Mouse (Mus musculus) heart, embryonic 14.5 days (tissue): ENCODE data around the gene Itpr3. TPM values are rescaled to one million over a fixed set of nuclear protein-coding genes. Genes with fewer than 3 reads are reported as not detected.

Experiments
- ATAC-seq: fragments of 200-750 bp; cut with Nextera tagmentation; 2 replicates; pipeline ENCODE4 v1.8.0; 2017; ENCODE audit warnings: low read depth, moderate TSS enrichment; ENCODE audit not compliant: insufficient number of reproducible peaks, insufficient read depth, low FRiP score
- H3K27ac ChIP-seq, 2 experiments: fragments of 200-500 bp in 1 of 2; fragments of 300-500 bp in 1 of 2; sonication (generic) in 1 of 2; replicated peaks in 1 of 2; 2 replicates each; pipeline ENCODE4 v1.5.1; 2012 to 2014; ENCODE audit warnings: low read depth in 2 of 2, low read length in 2 of 2, control low read depth in 1 of 2, mild to moderate bottlenecking in 1 of 2, mixed read lengths in 1 of 2; ENCODE audit not compliant: control insufficient read depth in 1 of 2, insufficient read depth in 1 of 2
- H3K27me3 ChIP-seq: fragments of 300-500 bp; sonication (generic); 2 replicates; pipeline ENCODE4 v1.6.1; 2014; ENCODE audit warnings: mild to moderate bottlenecking, low read length, control low read depth; ENCODE audit not compliant: control insufficient read depth, insufficient read depth
- H3K36me3 ChIP-seq: fragments of 300-500 bp; sonication (generic); 2 replicates; pipeline ENCODE4 v1.6.1; 2014; ENCODE audit warnings: mild to moderate bottlenecking, control low read depth, low read length, mixed read lengths; ENCODE audit not compliant: control insufficient read depth, insufficient read depth
- H3K4me1 ChIP-seq, 2 experiments: fragments of 200-500 bp in 1 of 2; fragments of 300-500 bp in 1 of 2; sonication (generic) in 1 of 2; 2 replicates each; pipeline ENCODE4 v1.6.1; 2012 to 2014; ENCODE audit warnings: low read length in 2 of 2, control low read depth in 1 of 2, mixed read lengths in 1 of 2; ENCODE audit not compliant: control insufficient read depth in 2 of 2, insufficient read depth in 2 of 2
- H3K4me2 ChIP-seq: fragments of 300-500 bp; sonication (generic); 2 replicates; pipeline ENCODE4 v1.6.1; 2014; ENCODE audit warnings: mild to moderate bottlenecking, low read length
- H3K4me3 ChIP-seq, 2 experiments: fragments of 200-500 bp in 1 of 2; fragments of 300-500 bp in 1 of 2; sonication (generic) in 1 of 2; 2 replicates each; pipeline ENCODE4 v1.5.1; 2012 to 2014; ENCODE audit warnings: low read length in 2 of 2, mild to moderate bottlenecking in 2 of 2, control low read depth in 1 of 2, low read depth in 1 of 2, moderate library complexity in 1 of 2; ENCODE audit not compliant: control insufficient read depth in 1 of 2, insufficient read depth in 1 of 2
- H3K9ac ChIP-seq: fragments of 300-500 bp; sonication (generic); 2 replicates; pipeline ENCODE4 v1.6.1; 2014; ENCODE audit warnings: mild to moderate bottlenecking, low read length
- H3K9me3 ChIP-seq: fragments of 300-500 bp; sonication (generic); 2 replicates; pipeline ENCODE4 v1.6.1; 2016; ENCODE audit warnings: low read length, control low read depth; ENCODE audit not compliant: control insufficient read depth
- WGBS: fragments of 180-500 bp; shearing (Covaris S2); extraction: QIAGEN DNeasy Blood & Tissue Kit; methylation state at CpG from one replicate; pipeline ENCODE4 v1.1.7; 2014; 5-methylcytosine and 5-hydroxymethylcytosine counted together
- polyA plus RNA-seq: library from polyadenylated mRNA; unstranded; fragments of >200 nt; fragmentation: Nextera tagmentation; extraction: Ambion mirVana; gene quantifications from 2 replicates; pipeline ENCODE4 v1.2.1, GENCODE M21; 2014

Itpr3 gene
- polyA plus RNA-seq, 1 experiment from 2014 or later: 1.7 TPM

DNA sequence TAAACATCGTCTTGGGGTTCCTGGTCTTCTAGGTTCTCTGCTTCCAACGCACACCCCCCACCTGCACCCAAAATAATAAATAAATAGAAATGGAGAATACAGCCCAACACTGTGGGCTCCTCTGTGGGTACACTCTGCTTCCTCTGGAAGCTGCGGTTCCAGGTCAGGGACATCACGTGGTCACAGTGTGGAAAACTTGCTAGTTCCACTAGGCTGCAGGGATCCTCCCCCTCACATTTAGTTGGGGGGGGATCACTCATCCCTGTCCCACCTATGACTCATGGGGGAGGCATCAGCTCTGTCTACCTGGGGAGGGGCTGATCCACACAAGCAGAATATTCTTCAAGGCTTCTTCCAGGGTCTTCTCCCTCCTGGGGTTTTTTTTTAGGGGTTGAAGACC lies 87.0 kb downstream of the Itpr3 start:
- H3K36me3 ChIP-seq: no peaks in the 10 kb centered on the region
- H3K4me1 ChIP-seq: peaks cover 0 to 2% of the 10 kb centered on the region in 2 experiments; a peak in 1 of 4 replicates
- ATAC-seq: no peak
- no peaks in the 10 kb centered on the region for H3K27me3 ChIP-seq
- WGBS: 74% methylated on average over 4 of the region's 4 CpGs
- H3K27ac ChIP-seq: no peak overlapping the region
- no peak overlapping the region for H3K9ac ChIP-seq
- H3K4me3 ChIP-seq: no peak overlapping the region
- no peak overlapping the region for H3K4me2 ChIP-seq
- no peaks in the 10 kb centered on the region for H3K9me3 ChIP-seq

DNA sequence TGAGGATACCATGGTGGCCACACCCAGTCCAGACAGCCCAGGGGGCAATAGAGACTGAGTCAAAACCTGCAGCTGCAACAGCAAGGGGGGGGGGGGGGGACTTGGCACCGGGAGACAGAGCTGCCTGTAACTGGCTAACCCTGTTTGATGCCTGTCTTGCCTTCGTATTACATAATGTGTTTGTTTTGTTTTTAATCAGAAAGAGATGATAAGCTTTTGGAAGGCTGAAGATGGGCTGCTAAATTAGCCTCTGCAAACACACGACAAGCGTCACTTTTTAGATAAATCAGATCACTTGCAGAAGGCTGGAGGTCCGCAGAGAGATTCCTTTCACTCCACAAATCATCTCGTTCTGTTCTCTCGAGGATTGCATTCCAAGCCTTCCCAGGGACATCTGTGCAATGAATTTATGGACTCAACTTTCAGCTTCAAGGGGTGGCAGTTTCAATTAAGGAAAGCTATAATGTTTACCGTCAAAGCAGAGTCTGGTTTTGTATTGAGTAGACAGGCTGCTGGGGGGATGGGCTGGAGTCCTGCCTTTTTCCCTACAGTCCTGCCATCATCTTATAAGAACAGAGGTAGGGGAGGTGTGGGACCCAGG lies 89.3 kb downstream of the Itpr3 start:
- Histone ChIP-seq H3K36me3 (no peaks in the 10 kb centered on the region), H3K27me3 (0 out of 2 replicates have a peak, but pooled peaks cover 5% of the 10 kb centered on the region), H3K9ac (no peak overlapping the region), H3K4me3 (no peak overlapping the region), H3K27ac (no peak overlapping the region), H3K9me3 (no peaks in the 10 kb centered on the region), H3K4me2 (no peak overlapping the region), H3K4me1 (peaks cover 2 to 3% of the 10 kb centered on the region in 2 experiments; a peak in 2 of 4 replicates)
- ATAC-seq: no peak
- 11% methylated on average over 8 of the region's 8 CpGs for WGBS

DNA sequence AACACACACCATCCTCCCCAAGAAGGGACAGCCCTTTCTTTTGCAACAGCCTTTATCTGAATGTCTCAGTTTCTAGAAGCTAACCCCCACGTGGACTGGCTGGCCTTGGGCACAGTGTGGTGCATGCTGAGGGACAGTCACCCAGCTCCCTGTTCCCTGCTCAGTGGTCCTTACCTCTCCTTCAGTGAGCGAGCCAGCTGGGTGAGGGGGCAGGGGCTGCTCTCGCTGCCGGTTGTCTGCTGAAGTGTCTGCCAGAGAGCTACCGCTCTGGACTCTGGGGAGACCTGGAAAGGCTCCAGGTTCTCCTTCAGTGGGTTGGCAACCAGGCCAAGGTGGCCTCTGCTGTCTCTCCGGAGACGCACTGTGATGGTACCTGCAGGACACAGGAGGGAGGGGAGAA lies 93.8 kb downstream of the Itpr3 start:
- Histone ChIP-seq H3K9ac (no peak overlapping the region), H3K27me3 (0 out of 2 replicates have a peak, but pooled peaks cover 5% of the 10 kb centered on the region), H3K36me3 (no peaks in the 10 kb centered on the region), H3K9me3 (no peaks in the 10 kb centered on the region), H3K4me3 (no peak overlapping the region), H3K4me1 (peaks cover 13 to 26% of the 10 kb centered on the region in 2 experiments), H3K4me2 (no peak overlapping the region), H3K27ac (no peak overlapping the region)
- WGBS: 45% methylated on average over 7 of the region's 7 CpGs
- no peak for ATAC-seq

DNA sequence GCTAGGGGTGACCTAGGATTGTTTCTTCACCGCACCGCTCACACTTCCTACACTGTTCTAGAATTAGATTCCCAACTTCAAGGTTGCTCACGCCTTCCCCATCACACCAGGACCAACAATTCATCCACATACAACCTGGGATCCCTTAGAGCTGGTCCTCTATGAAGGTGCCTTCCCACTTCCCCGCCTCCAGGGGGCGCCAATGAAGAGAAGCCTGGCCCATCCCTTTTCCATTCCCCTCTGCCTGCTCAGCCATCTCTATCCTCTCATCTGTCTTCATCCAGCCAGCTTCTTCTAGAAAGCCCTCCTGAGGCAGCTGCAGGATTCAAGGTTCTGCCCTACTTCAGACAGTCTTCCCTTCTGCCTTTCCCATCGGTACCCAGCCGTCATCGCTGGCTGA lies 94.3 kb downstream of the Itpr3 start:
- Histone ChIP-seq H3K4me1 (peaks cover 13 to 26% of the 10 kb centered on the region in 2 experiments), H3K4me2 (no peak overlapping the region), H3K27me3 (0 out of 2 replicates have a peak, but pooled peaks cover 5% of the 10 kb centered on the region), H3K9ac (no peak overlapping the region), H3K27ac (no peak overlapping the region), H3K4me3 (no peak overlapping the region), H3K9me3 (no peaks in the 10 kb centered on the region), H3K36me3 (no peaks in the 10 kb centered on the region)
- 71% methylated on average over 8 of the region's 8 CpGs for WGBS
- no peak for ATAC-seq

DNA sequence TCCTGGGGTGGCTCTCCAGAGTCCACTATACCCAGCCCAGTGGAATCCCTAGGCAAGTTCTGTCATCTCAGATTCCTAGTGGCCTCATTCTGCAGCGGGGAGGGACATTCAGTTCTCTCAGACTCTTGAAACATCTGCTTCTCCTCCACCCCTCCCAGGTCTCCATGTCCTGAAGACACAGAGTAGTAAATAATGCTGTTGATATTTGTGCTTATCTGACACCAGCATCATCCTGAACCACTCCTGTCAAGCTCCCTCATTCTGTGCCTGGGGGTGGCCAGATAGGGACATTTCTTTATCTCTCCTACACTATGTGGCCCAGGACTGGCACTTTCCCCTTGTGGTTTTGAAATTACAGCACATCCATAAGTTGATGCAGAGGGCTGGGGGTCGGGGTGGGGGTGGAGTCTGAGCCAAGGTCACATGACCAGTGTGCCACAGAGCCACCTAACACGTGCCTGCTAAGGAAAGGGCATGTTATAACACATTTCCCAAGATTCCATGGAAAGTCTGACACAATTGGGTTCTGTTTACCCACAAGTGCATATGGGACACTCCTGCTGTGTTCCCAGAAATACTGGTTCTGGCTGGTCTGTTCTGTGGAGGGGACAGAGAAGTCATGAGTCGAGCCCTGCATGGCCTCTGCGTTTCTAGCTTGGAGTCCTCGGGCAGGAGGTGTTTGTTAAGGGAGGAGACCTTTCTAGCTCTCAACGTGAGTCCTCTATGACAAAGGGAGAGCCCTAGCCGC lies 96.0 kb downstream of the Itpr3 start:
- Histone ChIP-seq H3K9me3 (no peaks in the 10 kb centered on the region), H3K4me1 (peaks cover 14 to 29% of the 10 kb centered on the region in 2 experiments), H3K36me3 (no peaks in the 10 kb centered on the region), H3K27me3 (0 out of 2 replicates have a peak, but pooled peaks cover 5% of the 10 kb centered on the region), H3K4me3 (no peak overlapping the region), H3K4me2 (no peak overlapping the region), H3K9ac (peak overlapping the region; percentile 18; the same call in 1 of the 2 replicates), H3K27ac (peak overlapping the region; percentile 45 to 70)
- WGBS: 48% methylated on average over 8 of the region's 8 CpGs
- no peak for ATAC-seq

DNA sequence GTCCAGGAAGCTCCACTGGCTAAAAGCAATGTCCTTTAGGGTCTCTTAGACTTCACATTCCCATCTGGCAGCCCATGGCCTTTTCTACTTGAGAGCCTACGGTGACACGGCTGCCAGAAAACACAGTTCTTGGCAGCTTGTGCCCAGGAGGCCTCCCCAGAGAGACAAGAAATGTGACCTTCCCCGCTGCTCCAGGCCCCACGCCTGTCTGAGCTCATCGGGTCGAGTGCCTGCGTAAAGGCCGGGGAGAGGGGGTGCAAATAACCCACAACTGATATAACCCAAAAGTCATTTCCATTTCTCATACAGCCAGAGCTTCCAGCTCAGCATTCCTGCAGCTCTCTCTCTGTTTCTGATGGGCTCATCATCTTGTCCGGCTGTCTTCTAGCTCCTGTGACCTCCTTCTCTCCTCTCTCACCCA lies 96.7 kb downstream of the Itpr3 start:
- H3K9ac ChIP-seq: peak overlapping the region; percentile 18; the same call in 1 of the 2 replicates
- no peaks in the 10 kb centered on the region for H3K36me3 ChIP-seq
- H3K4me1 ChIP-seq: peaks cover 19 to 35% of the 10 kb centered on the region in 2 experiments
- 27% methylated on average over 9 of the region's 9 CpGs for WGBS
- H3K4me2 ChIP-seq: no peak overlapping the region
- peak; percentile 25; the same call in 1 of the 2 replicates for ATAC-seq
- 0 out of 2 replicates have a peak, but pooled peaks cover 5% of the 10 kb centered on the region for H3K27me3 ChIP-seq
- H3K27ac ChIP-seq: peak overlapping the region; percentile 45 to 70
- no peak overlapping the region for H3K4me3 ChIP-seq
- no peaks in the 10 kb centered on the region for H3K9me3 ChIP-seq

DNA sequence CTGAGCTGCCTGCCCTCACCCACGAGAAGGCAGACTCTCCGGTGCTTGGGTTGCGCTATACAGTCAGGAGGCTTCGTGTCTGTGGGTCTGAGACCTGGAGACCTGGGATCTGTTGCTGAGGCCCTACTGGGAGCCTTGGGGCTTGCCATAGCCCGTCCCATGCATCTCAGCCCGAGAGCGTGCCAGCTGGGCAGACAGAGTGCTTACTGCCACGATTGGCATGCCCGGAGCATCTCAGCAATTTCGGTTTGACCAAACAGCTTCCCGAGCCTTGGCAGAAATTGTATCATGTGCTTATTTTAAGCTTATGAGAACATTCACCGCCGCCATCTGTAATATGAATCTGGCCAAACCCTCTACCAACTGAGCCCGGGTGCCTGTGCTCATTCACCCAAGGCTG lies 97.2 kb downstream of the Itpr3 start:
- H3K9ac ChIP-seq: peak overlapping the region; percentile 18; the same call in 1 of the 2 replicates
- no peak for ATAC-seq
- H3K9me3 ChIP-seq: no peaks in the 10 kb centered on the region
- H3K4me1 ChIP-seq: peaks cover 19 to 35% of the 10 kb centered on the region in 2 experiments
- 0 out of 2 replicates have a peak, but pooled peaks cover 5% of the 10 kb centered on the region for H3K27me3 ChIP-seq
- H3K4me3 ChIP-seq: no peak overlapping the region
- no peaks in the 10 kb centered on the region for H3K36me3 ChIP-seq
- H3K4me2 ChIP-seq: no peak overlapping the region
- WGBS: 84% methylated on average over 14 of the region's 14 CpGs
- peak overlapping the region in 1 of 2 experiments; percentile 70; a peak in 2 of 4 replicates for H3K27ac ChIP-seq
